Mouse (Mus musculus) regulatory T cell (primary cell): ENCODE measurements around the gene Aldh16a1.
"Not testable (repeated sequence)": the region's sequence is repeated elsewhere in the genome, so short reads cannot be mapped to it uniquely, and the experiment has no call there.

Experiments
- in situ Hi-C: fragments of 300-600 bp; cut with MboI, MseI; formaldehyde crosslinking; loops from one replicate; pipeline ENCODE4 v1.15.1; 2025; ENCODE audit warnings: high pct_unique_total_duplicates

Gene Aldh16a1

DNA sequence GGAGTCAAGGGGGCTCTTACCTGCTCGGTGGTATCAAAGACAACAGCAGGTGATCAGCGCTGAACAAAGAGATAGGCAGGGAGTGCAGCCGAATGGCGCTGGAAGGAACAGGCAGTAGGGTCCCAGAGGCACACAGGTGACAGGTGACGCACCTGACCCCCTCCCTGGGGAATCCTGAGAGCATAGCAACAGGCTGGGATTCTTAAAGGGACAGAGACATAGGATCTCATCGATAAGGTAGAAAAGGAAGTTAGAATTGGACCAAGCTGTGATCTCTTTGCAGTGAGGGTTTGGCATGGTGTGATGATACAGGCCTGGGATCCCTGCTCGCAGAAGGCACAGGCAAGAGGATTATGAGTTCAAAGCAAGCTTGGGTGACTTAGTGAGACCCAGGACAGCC lies 25.1 kb upstream of the Aldh16a1 start, which contains the start of gene Gfy:
Gfy (minus strand) TSS at position 101 of the 400 bp plus-strand sequence.
- in situ Hi-C loops: no loop called here

DNA sequence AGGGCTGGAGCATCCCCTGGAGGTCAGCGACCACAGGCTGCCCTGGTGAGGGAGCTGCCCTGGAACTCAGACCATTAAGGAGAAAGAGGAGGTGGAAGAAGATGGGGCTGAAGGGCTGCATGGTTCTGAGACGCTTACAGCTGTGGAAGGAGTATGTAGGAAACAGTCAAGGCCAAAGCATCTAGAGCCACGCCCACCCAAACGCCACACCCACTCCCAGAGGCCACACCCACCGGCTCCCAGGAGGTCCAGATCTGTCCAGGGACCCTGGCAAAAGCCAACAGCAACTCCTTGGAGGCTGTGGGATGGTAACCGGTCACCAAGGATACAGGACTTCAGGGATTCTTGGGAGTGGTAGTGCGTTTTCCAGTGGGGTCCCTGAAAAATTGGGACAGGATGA lies 24.2 kb upstream of the Aldh16a1 start:
- in situ Hi-C loops: no loop called here

DNA sequence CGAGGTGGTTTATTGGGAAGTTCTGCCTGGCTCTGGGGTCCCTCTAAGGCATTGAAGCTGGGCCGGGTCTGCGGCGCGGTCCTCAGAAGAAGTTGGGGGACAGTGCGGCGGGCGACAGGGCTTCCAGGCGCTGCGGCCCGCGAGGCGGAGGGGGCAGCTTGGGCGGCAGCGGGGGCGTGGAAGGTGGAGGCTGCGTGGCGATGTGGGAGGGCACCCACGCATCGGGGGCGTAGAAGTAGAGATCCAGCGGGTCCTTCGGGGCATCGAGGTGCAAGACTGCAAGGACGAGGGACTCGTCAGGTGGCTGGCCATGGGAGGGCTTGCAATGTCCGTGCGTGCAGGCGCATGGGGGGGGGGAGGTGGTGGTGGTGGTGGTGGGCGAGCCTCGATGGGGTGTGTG lies 22.0 kb upstream of the Aldh16a1 start:
- in situ Hi-C loops: no loop called here

DNA sequence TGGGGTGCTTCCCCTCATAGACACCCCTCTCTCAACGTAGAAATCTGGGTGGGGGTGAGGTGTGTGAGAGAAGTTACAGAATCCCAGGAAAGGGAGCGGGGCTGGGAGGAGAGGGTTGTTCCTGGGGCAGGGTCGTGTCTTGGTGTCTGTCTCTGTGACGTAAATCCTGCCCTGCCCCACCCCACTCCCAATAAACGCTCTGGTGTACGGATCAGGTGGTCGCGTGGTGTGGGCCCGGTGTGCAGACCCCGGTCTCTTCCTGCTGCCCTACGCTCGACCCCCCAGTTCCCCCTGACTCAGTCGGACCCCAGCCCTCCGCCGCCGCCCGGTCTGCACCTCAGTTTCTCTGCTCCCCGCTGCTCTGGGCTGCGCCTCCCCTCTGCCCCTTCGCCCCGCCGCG lies 21.5 kb upstream of the Aldh16a1 start:
- in situ Hi-C loops: no loop called here

DNA sequence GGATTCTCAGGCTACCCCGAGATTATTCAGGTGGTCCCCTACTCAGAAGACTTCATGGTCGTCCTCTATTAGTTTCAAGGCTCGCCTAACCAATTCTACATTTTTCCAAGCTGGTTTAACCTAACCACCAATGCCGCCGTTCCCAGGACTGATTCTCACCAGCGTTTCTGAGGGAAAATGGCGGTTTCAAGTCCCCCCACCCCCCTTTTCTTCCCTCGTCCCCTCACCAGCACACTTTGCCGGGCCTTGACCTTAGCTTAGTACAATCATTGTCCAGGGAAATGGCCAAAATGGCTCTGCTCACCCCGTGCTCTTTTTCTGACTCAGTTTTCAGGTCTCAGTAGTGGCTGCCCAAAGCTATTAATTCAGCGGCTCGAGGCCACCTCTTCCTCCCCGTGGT lies 21.0 kb upstream of the Aldh16a1 start:
- in situ Hi-C loops: no loop called here

DNA sequence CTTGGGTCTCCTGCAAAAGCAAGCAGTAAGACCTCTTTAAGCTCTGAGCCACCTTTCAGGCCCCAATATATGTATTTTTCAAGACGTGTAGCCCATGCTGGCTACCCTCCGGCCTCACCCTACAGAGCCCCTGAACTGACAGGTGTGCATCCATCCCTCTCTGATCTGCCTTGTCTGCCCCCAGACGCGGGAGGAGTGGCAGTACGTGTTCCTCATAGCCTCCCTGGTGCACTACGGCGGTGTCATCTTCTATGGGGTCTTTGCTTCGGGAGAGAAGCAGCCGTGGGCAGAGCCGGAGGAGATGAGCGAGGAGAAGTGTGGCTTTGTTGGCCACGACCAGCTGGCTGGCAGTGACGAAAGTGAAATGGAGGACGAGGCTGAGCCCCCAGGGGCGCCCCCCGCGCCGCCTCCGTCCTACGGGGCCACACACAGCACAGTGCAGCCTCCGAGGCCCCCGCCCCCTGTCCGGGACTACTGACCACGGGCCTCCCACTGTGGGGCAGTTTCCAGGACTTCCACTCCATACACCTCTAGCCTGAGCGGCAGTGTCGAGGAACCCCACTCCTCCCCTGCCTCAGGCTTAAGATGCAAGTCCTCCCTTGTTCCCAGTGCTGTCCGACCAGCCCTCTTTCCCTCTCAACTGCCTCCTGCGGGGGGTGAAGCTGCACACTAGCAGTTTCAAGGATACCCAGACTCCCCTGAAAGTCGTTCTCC lies 20.3 kb upstream of the Aldh16a1 start:
- in situ Hi-C loops: no loop called here

DNA sequence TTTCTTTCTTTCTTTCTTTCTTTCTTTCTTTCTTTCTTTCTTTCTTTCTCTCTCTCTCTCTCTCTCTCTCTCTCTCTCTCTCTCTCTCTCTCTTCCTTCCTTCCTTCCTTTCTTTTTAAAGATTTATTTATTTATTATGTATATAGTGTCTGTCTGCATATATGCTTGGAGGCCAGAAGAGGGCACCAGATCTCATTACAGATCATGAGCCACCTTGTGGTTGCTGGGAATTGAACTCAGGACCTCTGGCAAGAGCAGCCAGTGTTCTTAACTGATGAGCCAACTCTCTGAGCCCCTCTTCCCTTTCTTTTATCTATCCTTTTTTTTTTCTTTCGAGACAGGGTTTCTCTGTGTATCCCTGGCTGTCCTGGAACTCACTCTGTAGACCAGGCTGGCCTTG lies 19.4 kb upstream of the Aldh16a1 start:
- in situ Hi-C loops: not testable (repeated sequence)

DNA sequence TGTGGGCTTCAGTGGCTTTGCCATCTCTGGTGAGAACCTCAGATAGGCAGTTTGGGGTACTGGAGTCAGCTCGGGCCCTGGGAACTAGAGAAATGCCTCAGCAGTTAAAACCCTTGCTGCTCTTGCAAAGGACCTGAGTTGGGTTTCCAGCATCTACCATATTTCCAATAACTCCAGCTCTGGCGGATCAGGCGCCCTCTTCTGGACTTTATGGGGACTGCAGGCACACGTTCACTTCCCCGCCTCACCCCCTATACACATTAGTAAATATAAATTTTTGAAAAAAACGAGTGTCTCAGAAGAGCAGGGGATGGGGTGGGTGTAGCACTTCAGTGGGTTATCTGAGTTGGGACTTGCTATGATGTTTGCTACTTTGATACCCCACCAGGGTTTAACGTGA lies 18.6 kb upstream of the Aldh16a1 start:
- in situ Hi-C loops: no loop called here

DNA sequence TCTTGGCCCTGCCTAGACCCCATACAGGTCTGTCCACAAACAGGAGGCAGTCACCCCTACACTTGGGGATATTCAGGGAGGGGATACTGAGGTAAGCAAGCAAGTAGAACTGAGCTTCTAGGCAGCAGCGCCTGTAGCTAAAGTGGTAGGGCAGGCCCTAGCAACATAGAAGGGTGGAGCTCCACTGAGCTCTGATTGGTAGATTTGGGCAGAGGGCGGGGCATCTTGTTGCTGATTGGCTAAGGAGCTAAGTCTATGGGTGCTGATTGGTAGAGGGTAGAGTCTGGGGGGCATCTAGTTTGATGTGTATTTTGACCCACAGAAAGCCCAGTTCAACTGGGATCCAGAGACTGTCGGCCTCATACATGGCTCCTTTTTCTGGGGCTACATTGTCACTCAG lies 15.1 kb upstream of the Aldh16a1 start:
- in situ Hi-C loops: no loop called here

DNA sequence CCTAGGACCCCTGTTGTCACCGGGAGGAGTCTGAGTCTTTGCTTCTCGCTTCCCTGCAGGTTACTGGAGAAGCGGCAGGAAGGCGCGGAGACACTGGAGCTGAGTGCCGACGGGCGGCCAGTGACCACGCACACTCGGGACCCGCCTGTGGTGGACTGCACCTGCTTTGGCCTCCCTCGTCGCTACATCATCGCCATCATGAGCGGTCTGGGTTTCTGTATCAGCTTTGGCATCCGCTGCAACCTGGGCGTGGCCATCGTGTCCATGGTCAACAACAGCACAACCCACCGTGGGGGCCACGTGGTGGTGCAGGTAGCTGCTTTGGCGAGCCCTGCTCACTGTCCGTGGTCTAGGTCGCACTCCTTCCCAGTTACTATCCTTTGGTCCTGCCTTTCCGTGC lies 14.3 kb upstream of the Aldh16a1 start:
- in situ Hi-C loops: no loop called here

DNA sequence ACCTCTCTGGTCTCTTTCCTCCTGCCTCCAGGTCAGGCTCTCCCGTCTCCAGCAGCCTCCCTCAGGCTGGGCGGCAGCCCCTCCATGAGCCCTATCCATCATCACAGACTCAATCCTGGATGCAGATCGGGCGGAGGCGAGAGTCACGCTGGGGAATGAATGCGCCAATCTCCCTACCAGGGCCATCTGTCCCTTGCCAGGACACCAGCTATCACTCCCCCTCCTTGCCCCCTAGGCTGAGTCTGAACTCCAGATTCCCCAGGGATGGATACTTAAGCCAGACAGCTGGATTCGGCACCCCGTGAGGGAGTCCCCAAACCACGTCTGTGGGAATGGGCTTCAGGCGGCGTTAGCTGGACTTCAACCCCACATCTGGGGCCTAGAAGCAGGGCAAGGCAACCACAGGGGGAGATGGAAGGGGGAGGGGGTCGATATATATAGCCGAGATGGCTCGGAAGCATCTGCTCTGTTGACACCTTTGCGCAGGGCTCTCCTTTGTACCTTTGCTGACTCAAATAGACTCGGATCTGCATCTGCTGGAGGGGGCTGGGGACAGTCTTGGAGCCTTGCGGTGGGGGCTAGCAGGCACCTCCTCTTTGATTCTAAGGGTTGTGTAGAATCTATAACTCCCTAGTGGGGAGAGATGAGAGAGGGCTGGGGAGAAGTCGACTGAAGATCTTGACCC lies 13.5 kb upstream of the Aldh16a1 start:
- in situ Hi-C loops: no loop called here

DNA sequence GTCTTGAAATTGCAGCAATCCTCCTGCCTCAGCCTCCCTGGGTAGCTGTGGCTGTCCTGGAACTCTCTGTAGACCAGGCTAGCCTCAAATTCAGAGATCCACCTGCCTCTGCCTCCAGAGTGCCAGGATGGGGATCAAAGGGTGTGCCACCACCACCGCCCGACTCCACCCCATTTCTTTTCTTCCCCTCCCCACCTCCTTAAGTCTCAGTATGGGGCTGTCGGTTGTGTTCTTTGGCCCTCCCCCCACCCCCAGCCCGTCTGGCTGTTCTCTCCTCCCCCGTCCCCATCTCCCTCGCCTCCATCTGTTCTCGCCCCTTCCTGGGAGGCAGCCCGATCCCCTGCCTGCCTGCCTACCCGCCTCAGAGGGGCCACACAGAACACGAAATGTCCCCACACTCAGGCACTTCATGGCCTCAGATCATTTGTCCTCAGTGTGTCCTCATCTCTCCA lies 12.6 kb upstream of the Aldh16a1 start:
- in situ Hi-C loops: no loop called here

DNA sequence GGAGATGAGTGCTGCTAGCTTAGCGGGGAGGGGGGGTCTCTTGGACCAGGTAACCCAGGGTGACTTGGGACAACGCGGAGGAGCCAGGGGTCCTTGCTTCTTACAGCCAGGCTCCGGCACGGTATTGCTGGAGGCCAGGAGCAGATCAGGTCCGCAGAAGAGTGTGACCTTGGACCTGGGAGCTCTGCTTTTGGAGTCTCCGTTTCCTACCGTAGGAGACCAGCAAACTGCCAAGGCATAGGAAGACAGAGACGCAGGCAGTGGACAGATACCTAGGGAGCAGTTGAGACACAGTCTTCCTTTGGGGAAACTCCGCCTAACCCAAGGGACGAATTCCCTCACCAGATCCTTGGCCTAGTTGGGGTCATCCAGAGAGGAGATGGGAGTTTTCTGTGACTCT lies 11.3 kb upstream of the Aldh16a1 start:
- in situ Hi-C loops: no loop called here

DNA sequence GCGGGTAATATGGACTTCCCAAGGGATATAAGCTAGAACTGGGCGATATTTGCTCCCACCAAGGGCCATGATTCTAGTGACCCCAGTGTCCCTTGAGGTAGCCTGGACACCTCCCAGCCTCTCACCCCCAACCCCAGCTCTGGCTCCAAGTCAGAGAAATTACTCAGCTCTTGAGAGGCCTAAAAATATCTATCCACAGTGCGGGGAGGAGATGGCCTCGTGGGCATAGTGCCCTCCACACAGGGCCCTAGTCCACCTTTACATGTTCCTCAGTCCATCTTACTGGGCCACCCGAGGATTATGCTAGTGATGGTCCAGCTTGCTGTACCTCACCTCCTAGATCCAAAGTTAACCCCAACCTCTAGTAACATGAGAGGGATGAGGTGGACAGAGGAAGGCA lies 10.4 kb upstream of the Aldh16a1 start:
- in situ Hi-C loops: no loop called here

DNA sequence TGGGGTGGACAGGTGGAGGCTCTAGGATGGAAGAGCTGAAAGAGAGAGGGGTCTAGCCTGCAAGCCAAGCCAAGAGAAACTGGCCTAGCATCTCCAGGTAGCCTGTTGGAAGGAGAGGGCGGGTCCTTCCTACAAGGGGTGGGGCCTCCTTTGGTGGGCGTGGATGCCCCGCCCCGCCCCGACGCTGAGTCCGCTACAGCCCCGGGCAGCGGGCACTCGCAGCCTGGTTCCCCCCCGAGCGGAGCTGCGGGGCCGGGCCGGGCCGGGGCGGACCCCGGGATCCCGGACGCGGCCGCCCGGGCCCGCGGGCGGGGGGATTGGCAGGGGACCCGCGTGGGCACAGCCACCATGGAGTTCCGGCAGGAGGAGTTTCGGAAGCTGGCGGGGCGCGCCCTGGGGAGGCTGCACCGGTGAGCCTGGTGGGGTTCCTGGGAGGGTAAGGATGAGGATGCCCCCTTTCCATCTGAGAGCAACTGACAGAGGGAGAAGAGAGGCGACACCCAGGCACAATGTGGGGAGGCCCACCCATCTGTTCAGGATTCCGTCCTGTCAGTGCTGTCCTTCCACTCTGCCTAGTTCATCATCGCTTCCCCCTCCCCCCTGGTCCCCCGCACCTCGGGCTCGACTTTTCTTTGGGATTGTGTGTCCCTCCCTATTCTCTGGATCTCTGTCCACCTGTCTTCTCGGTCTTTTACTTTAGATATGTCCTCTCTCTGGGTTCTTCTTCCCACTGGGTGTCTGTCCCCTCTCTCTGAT lies 9.5 kb upstream of the Aldh16a1 start, which contains the start of gene Slc17a7:
Slc17a7 (plus strand) TSS at position 215 of the 756 bp plus-strand sequence.
- in situ Hi-C loops: no loop called here

DNA sequence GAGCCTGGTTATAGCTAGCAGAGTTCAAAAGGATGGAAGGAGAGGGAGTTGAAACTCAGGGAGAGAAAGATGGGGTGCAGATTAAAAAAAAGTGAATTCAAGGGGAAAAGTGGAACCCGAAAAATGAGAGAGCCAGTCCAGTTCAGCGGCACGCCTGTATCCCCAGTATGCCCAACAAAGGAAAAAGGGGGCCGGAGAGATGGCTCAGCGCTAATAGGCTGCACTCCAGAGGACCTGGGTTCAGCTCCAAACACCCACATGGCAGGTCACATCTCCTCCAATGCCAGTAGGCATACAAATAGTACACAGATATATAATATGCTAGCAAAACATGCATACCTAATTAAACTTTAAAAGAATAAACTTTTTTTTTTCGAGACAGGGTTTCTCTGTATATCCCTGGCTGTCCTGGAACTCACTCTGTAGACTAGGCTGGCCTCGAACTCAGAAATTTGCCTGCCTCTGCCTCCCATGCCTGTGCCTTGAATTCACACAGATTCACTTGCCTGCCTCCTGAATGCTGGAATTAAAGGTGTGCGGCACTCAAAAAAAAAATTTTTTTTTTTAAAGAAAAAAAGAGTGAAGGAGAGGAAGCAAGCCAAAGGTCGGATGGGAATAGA lies 8.7 kb upstream of the Aldh16a1 start:
- in situ Hi-C loops: no loop called here

DNA sequence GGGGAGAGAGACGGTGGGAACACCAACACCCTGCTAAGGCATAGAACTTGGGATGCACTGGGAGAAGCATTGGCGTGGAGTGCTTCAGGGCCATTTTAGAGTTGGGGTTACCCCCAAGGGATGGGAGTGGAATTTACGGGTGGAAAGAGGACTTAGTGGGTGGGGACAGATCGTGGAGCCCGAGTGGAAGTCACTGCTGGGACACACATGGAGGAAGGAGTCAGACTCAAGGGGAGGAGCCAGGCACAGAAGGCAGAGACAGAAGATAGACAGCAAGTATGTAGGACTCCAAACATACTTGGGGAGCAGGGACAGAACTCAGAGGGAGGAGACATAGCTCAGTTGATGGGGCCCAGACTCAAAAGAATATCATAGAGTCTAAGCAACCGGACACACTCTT lies 8.2 kb upstream of the Aldh16a1 start:
- in situ Hi-C loops: no loop called here

DNA sequence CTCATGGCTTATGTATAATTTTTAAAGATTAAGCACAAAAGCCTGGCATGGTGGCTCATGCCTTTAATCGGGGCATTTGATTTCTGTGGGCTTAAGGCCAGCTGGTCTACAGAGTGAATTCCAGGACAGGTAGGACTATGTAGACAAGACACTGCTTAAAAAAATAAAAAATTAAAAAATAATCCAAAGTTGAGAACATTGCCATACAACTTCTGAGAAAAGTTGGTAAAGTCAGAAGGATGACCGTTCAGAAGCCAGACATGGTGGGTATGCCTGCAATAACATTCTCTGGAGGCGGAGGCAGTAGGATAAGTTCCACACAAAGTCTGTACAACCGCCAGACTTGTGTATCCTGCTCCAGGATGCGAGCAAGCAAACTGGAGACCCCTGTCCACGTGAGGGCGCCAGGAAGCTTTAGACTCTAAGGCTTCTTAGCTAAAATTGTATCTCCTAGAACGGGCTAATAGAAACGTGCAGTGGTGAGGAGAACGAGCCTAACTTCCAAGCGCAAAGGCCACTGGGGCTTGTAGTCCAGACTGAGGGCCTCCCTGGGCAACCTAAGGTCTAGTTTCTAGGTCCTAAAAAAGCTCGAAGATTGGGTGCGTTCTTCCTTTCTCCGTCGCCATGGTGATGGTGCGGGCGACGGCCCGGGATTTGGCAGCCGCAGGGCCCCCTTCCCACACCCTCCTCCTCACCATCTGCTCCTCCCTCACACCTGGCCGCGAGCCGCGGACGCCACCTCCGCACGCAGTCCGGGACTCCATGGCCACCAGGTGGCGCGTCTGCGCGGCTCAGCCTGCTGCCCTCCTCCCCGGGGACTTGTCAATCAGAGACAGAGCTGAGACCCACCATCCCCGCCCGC lies 7.5 kb upstream of the Aldh16a1 start:
- in situ Hi-C loops: no loop called here

DNA sequence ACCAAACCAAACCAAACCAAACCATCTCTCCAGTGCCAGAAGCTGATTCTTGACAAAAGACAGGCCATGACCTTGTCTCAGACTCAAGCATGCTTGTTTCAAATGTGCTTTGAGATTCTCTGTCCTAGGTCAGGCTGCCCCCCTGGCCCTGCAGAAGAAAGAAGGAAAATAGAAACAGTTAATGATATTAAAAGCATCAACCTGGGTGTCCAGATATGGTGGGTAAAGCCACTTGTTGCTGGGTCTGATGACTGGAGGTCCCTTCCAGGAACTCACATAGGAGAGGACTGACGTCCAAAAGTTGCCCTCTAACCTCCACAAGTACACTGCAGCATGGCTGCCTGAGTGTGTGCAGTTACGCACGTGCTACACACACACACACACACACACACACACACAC lies 6.5 kb upstream of the Aldh16a1 start:
- in situ Hi-C loops: no loop called here

DNA sequence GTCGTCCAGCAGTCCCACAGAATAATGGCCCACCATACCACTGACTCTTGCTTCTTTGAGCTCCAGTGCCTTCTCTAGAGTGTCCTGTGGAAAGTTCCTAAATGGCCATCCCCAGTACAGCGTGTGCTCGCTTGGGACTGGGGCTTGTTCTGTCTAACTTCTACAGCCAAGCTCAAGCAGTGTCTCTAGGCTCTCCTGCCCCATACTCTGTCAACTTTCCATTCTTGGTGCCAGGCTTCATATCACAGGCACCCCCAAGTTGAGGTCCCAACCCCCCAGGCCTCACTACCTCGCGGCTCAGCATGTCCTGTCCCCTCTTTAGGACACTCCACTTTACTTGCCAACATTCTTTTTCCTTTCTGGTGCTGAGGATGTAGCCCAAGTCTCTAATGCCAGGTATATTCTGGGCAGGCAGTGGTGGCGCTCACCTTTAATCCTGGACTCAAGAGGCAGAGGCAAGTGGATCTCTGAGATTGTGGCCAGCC lies 6.0 kb upstream of the Aldh16a1 start:
- in situ Hi-C loops: no loop called here

DNA sequence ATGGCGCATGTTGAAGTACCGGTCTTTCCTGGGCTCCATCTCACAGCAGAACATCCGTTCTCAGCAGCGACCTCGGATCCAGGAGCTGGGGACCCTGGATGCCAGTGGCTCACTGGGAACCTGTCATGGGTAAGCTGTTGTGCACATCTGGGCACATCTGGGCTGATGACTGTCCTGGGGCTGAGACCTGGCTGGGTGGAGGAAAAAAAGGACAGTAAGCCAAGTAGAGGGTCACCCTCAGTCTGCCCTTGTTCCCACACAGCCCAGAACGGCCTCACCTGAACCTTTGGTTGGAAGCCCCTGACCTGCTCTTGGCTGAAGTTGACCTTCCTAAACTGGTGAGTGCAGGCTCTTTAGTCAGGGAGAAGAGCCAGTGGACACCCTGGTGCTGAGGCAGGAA lies 4.6 kb upstream of the Aldh16a1 start:
- in situ Hi-C loops: no loop called here
